Mouse (Mus musculus) forebrain, embryonic 14.5 days (tissue): ENCODE results near the gene Coro7. TPM values are rescaled to one million over a fixed set of nuclear protein-coding genes. Genes with fewer than 3 reads are reported as not detected.
"Not testable (repeated sequence)": the region's sequence is repeated elsewhere in the genome, so short reads cannot be mapped to it uniquely, and the experiment has no call there.

ENCODE experiments used
- ATAC-seq: fragments of 200-750 bp; cut with Nextera tagmentation; 2 replicates; pipeline ENCODE4 v1.8.0; 2017; ENCODE audit warnings: mild to moderate bottlenecking, moderate library complexity
- DNase-seq: peaks from one replicate; pipeline ENCODE4 v3.0.0-alpha.2; 2015; ENCODE audit warnings: low spot score
- H3K27ac ChIP-seq: fragments of 300-500 bp; sonication (generic); 2 replicates; pipeline ENCODE4 v1.5.1; 2014; ENCODE audit warnings: low read depth, mild to moderate bottlenecking, control low read depth, low read length, moderate library complexity
- H3K27me3 ChIP-seq: fragments of 300-500 bp; sonication (generic); replicated peaks from 2 replicates; pipeline ENCODE4 v1.6.1; 2014; ENCODE audit warnings: low read length, control low read depth, mixed read lengths; ENCODE audit not compliant: control insufficient read depth, insufficient read depth
- H3K36me3 ChIP-seq: fragments of 300-500 bp; sonication (generic); 2 replicates; pipeline ENCODE4 v1.6.1; 2014; ENCODE audit warnings: low read length, control low read depth; ENCODE audit not compliant: control insufficient read depth, insufficient read depth
- H3K4me1 ChIP-seq: fragments of 300-500 bp; sonication (generic); 2 replicates; pipeline ENCODE4 v1.6.1; 2014; ENCODE audit warnings: antibody characterized with exemption, low read length, control low read depth; ENCODE audit not compliant: control insufficient read depth, insufficient read depth
- H3K4me2 ChIP-seq: fragments of 300-500 bp; sonication (generic); 2 replicates; pipeline ENCODE4 v1.6.1; 2014; ENCODE audit warnings: mild to moderate bottlenecking, control low read depth, low read length
- H3K4me3 ChIP-seq: fragments of 300-500 bp; sonication (generic); 2 replicates; pipeline ENCODE4 v1.5.1; 2014; ENCODE audit warnings: low read depth, low read length, control low read depth
- H3K9ac ChIP-seq: fragments of 300-500 bp; sonication (generic); 2 replicates; pipeline ENCODE4 v1.6.1; 2014; ENCODE audit warnings: mild to moderate bottlenecking, low read length, control low read depth, moderate library complexity
- H3K9me3 ChIP-seq: fragments of 300-500 bp; sonication (generic); replicated peaks from 2 replicates; pipeline ENCODE4 v1.6.1; 2016; ENCODE audit warnings: low read length, control low read depth, mixed read lengths; ENCODE audit not compliant: control insufficient read depth
- WGBS: fragments of 180-500 bp; shearing (Covaris S2); extraction: QIAGEN DNeasy Blood & Tissue Kit; methylation state at CpG from one replicate; pipeline ENCODE4 v1.1.7; 2014; 5-methylcytosine and 5-hydroxymethylcytosine counted together
- polyA plus RNA-seq: library from polyadenylated mRNA; unstranded; fragments of >200 nt; fragmentation: Nextera tagmentation; extraction: Ambion mirVana; gene quantifications from 2 replicates; pipeline ENCODE4 v1.2.1, GENCODE M21; 2014

Gene Coro7
- polyA plus RNA-seq, 1 experiment from 2014 or later = 9.2 TPM

DNA sequence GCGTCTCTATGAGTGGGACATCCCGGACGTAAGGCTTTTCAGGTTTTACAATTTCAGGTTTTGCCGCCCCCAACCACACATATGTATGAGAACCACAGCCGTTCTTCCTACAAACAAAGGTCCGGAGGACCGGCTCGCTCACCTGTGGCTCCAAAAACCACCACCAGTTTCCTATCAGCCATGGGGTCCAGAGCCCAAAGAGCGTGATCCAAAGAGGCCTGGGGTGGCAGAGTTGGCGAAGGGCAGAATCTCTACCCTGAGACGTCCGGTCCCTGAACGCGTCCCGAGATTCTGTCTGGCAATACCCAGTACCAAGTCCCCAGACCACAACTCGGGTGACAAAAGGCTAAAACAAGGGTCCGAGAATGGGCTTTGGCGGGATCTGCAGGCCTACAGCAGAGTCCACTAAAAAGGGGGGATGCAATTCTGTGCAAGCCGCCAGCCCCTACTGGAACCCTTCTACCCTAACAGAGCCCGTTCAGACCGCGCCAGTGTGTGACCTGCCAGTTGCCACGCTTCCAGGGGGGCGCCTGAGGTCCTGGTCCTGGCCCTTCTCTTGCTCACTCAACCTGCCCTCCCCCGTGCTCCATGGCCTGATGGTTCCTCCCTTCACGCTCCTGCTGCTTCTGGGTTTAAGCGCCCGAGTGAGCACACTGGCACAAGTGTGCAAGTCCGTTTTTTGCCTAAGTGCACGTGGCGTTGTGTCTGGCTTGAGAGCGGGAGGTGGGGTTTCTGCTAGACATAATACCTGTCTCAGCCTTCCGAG lies 39.4 kb upstream of the Coro7 start, which contains the start of gene Nmral1:
TSS of gene Nmral1 (minus strand) at position 604 of the 766 bp plus-strand sequence.
- Histone ChIP-seq H3K27ac (peak within 1 kb of the TSS; percentile 84), H3K9me3 (no peaks in the 10 kb centered on the region), H3K4me2 (peak within 1 kb of the TSS; percentile 60), H3K36me3 (peaks cover 29% of the 10 kb centered on the region), H3K9ac (peak within 1 kb of the TSS; percentile 82), H3K4me3 (peak within 1 kb of the TSS; percentile 68), H3K4me1 (peaks cover 2% of the 10 kb centered on the region; the same call in 1 of the 2 replicates), H3K27me3 (no peaks in the 10 kb centered on the region)
- ATAC-seq = peak; percentile 89
- 10% methylated on average over 33 of the region's 33 CpGs for WGBS
- peak; percentile 87 for DNase-seq

GRCm38 (mm10) chr16:4717866-4718265 lies 38.3 kb upstream of the Coro7 start:
- H3K4me2 ChIP-seq = peak overlapping the region; percentile 60
- H3K9ac ChIP-seq = peak overlapping the region; percentile 82

GRCm38 (mm10) chr16:4713861-4714710 lies 34.5 kb upstream of the Coro7 start:
- no peak overlapping the region for H3K4me3 ChIP-seq
- DNase-seq (no peak), ATAC-seq (no peak)
- no peak overlapping the region for H3K4me2 ChIP-seq
- no peaks in the 10 kb centered on the region for H3K27me3 ChIP-seq
- H3K27ac ChIP-seq = no peak overlapping the region
- H3K4me1 ChIP-seq = 0 out of 2 replicates have a peak, but pooled peaks cover 2% of the 10 kb centered on the region
- H3K36me3 ChIP-seq = peaks cover 69% of the 10 kb centered on the region
- WGBS = 94% methylated on average over 17 of the region's 17 CpGs
- no peak overlapping the region for H3K9ac ChIP-seq
- no peaks in the 10 kb centered on the region for H3K9me3 ChIP-seq

More at GRCm38 (mm10) chr16:4717866-4718265, 38.3 kb upstream of the Coro7 start:
- no peaks in the 10 kb centered on the region for H3K9me3 ChIP-seq
- peaks cover 2% of the 10 kb centered on the region; the same call in 1 of the 2 replicates for H3K4me1 ChIP-seq
- H3K27me3 ChIP-seq = no peaks in the 10 kb centered on the region
- ATAC-seq = no peak
- H3K27ac ChIP-seq = no peak overlapping the region
- peak overlapping the region; percentile 68 for H3K4me3 ChIP-seq
- H3K36me3 ChIP-seq = peaks cover 38% of the 10 kb centered on the region
- 53% methylated on average over 3 of the region's 3 CpGs for WGBS
- no peak for DNase-seq

DNA sequence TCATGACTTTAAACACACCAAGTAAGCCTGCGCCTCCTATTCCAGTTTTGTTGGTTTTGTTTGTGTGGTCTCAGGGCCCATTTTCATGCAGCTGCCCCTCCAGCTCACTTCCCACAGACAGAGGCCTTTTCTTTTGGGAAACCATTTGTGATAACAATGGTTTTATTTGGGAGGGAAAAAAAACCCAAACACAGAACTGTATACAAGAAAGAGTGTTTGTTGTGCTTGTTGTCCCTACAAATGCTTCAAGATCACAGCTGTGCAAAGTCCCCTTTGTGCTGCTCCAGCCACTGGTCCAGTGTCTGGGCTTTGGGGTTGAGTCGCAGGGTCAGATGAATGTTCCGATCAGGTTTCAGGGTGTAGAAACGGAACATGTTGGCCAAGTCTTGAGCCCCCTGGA lies 31.6 kb upstream of the Coro7 start:
- H3K4me2 ChIP-seq = no peak overlapping the region
- 94% methylated on average over 4 of the region's 4 CpGs for WGBS
- H3K27me3 ChIP-seq = no peaks in the 10 kb centered on the region
- H3K9me3 ChIP-seq = no peaks in the 10 kb centered on the region
- H3K36me3 ChIP-seq = peaks cover 92% of the 10 kb centered on the region
- H3K4me1 ChIP-seq = no peaks in the 10 kb centered on the region
- H3K4me3 ChIP-seq = no peak overlapping the region
- no peak overlapping the region for H3K27ac ChIP-seq
- ATAC-seq (no peak), DNase-seq (no peak)
- no peak overlapping the region for H3K9ac ChIP-seq

DNA sequence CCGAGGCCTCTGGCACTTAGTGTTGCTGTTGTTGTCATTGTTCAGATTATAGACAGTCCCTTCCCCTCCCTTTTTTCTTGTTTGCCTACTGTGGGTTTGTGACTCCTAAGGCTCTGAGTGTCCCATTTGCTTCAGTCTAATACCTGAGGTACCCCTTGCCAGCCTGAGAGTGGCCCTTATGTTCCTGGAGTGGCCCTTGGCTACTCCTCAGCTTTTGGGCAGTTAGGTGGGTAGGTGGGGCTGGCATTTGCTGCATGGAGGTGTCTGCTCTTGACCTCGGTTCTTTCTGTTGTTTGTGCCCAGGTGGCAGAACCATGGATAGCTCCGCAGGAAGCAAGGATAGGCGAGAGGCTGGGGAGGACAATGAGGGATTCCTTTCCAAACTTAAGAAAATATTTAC lies 26.0 kb upstream of the Coro7 start:
- Histone ChIP-seq H3K4me1 (no peaks in the 10 kb centered on the region), H3K27ac (no peak overlapping the region), H3K9me3 (no peaks in the 10 kb centered on the region), H3K9ac (no peak overlapping the region), H3K27me3 (no peaks in the 10 kb centered on the region), H3K36me3 (peaks cover 92% of the 10 kb centered on the region), H3K4me2 (no peak overlapping the region), H3K4me3 (no peak overlapping the region)
- 75% methylated on average over 4 of the region's 4 CpGs for WGBS
- DNase-seq = no peak
- ATAC-seq = no peak

DNA sequence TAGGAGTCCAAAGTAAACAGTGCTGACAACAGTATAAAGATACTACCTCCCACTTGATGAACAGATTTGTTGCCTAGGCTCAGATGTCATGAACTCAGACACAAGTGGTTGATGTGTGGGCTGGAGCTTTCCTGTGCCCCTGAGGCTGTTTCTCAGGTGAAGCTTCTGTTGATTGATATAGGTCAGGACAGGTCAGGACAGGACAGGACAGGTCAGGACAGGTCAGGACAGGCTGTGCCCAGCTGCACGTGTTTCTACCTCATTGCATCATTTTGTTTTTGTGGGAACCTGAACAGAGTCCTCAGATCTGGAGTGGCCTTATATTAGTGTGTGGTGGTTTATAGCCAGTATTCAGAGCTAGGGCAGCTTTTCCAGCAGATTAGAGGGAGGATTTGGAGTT lies 23.1 kb upstream of the Coro7 start:
- Histone ChIP-seq H3K4me1 (no peaks in the 10 kb centered on the region), H3K9me3 (no peaks in the 10 kb centered on the region), H3K36me3 (peaks cover 97% of the 10 kb centered on the region), H3K27ac (no peak overlapping the region), H3K27me3 (no peaks in the 10 kb centered on the region), H3K4me2 (no peak overlapping the region), H3K9ac (no peak overlapping the region), H3K4me3 (no peak overlapping the region)
- DNase-seq (no peak), ATAC-seq (no peak)
- WGBS = 77% methylated on average over 1 of the region's 1 CpGs

DNA sequence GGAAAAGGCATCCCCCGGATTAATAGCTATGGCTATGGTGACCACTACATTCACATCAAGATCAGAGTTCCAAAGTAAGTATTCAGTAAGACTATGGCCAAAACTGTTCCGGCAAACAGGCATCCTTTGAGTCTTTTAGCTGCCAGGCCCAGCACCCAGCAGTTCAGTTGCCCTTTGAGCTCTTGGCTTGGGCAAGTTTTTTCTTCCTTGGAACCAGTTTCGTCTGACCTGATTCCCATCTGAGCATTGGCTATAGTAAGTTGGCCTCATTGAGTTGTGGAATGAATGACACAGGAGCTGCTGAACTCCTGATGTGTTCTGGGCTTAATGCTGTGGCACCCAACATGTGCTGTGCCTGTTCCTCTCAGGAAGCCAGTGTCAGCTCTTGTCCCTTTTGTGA lies 21.6 kb upstream of the Coro7 start:
- no peak overlapping the region for H3K27ac ChIP-seq
- peaks cover 96% of the 10 kb centered on the region for H3K36me3 ChIP-seq
- ATAC-seq (no peak), DNase-seq (no peak)
- no peaks in the 10 kb centered on the region for H3K27me3 ChIP-seq
- 94% methylated on average over 3 of the region's 3 CpGs for WGBS
- no peak overlapping the region for H3K4me2 ChIP-seq
- no peaks in the 10 kb centered on the region for H3K9me3 ChIP-seq
- H3K4me1 ChIP-seq = no peaks in the 10 kb centered on the region
- H3K9ac ChIP-seq = no peak overlapping the region
- H3K4me3 ChIP-seq = no peak overlapping the region

- WGBS = 98% methylated on average over 4 of the region's 4 CpGs
- H3K27ac ChIP-seq, ATAC-seq, H3K9ac ChIP-seq, H3K4me3 ChIP-seq, DNase-seq, H3K9me3 ChIP-seq, H3K4me2 ChIP-seq, H3K27me3 ChIP-seq, H3K4me1 ChIP-seq: not testable (repeated sequence)
- peaks cover 73% of the 10 kb centered on the region for H3K36me3 ChIP-seq
These were observed 9.8 kb upstream of the Coro7 start for GRCm38 (mm10) chr16:4689371-4689770.
